Mouse (Mus musculus) ES-Bruce4 (cell line): ENCODE data around the gene Kat6b.

Source experiments
- CTCF ChIP-seq: IDR thresholded peaks from one replicate; pipeline ENCODE4 v1.8.1; 2011; ENCODE audit warnings: low read depth, low read length
- EP300 ChIP-seq: IDR thresholded peaks from 2 replicates; pipeline ENCODE4 v1.6.1; 2011; ENCODE audit warnings: low read depth, low read length; ENCODE audit not compliant: insufficient read depth
- POLR2A ChIP-seq: IDR thresholded peaks from one replicate; pipeline ENCODE4 v1.8.1; 2011; ENCODE audit warnings: low read length; ENCODE audit not compliant: insufficient read depth

DNA sequence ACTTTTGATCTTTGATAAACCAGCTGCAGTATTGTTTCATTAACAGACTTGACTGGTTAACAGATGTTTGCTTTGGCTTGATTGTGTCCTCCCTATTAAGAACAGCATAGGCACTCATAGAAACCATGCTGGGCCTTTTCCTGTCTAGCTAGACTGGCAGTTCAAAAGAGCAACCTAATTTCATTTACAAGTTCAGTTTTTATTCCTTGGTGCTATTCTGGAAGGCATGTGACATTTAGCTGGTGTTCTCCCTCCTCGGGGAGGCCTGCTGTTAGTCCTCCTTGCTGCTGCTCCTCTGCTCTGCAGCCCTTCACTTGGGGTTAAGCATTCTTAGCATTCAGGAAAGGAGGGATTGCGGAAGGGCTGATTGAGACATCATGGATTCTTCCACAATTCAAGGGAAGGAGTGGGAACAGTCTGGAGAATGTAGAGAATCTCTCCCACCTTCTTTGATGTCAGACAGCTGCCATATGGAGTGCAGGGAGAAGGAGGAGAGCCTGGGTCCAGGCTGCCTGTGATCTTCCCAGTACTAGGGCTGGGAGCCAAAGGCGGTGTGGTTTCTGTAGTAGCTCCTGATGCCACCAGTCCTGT is 42.7 kb downstream of the Kat6b start:
- no peak for TF ChIP-seq CTCF
- no peak for TF ChIP-seq EP300
- no peak for TF ChIP-seq POLR2A
